Mouse (Mus musculus) R1 (cell line): ENCODE measurements around the gene Gm17631.
"Not testable (repeated sequence)": the region's sequence is repeated elsewhere in the genome, so short reads cannot be mapped to it uniquely, and the experiment has no call there.

Source experiments
- DNase-seq: peaks from one replicate; pipeline ENCODE4 v3.0.0-alpha.2; 2018; ENCODE audit warnings: low read depth, low spot score

The Gm17631 gene

GRCm38 (mm10) chr6:129862349-129862748, at the start of gene Gm17631:
Gene Gm17631, plus strand, starts transcription at chr6:129862649.
- DNase-seq, result not testable (repeated sequence)

- DNase-seq, result no peak
Measured at GRCm38 (mm10) chr6:129817731-129818130, 44.7 kb upstream of the Gm17631 start.

- DNase-seq, result no peak
Measured at GRCm38 (mm10) chr6:129824004-129824403, 38.4 kb upstream of the Gm17631 start.

GRCm38 (mm10) chr6:129825559-129825958, 36.9 kb upstream of the Gm17631 start:
- no peak for DNase-seq

GRCm38 (mm10) chr6:129876549-129876948, 14.1 kb downstream of the Gm17631 start, which contains the start of gene Klra17:
Gene Klra17, minus strand, starts transcription at chr6:129876672.
- no peak for DNase-seq

GRCm38 (mm10) chr6:129882525-129882924, 20.1 kb downstream of the Gm17631 start:
- DNase-seq, result no peak
